Mouse (Mus musculus) ES-Bruce4 (cell line): ENCODE measurements at regions not wholly inside any gene's neighbourhood (a gene's known extent, or its start where the extent isn't known, plus 50 kb on each side); places are given as distances from the start of the nearest gene placed in this dataset.

Source experiments
- CTCF ChIP-seq: IDR thresholded peaks from one replicate; pipeline ENCODE4 v1.8.1; 2011; ENCODE audit warnings: low read depth, low read length
- EP300 ChIP-seq: IDR thresholded peaks from 2 replicates; pipeline ENCODE4 v1.6.1; 2011; ENCODE audit warnings: low read depth, low read length; ENCODE audit not compliant: insufficient read depth
- POLR2A ChIP-seq: IDR thresholded peaks from one replicate; pipeline ENCODE4 v1.8.1; 2011; ENCODE audit warnings: low read length; ENCODE audit not compliant: insufficient read depth

DNA sequence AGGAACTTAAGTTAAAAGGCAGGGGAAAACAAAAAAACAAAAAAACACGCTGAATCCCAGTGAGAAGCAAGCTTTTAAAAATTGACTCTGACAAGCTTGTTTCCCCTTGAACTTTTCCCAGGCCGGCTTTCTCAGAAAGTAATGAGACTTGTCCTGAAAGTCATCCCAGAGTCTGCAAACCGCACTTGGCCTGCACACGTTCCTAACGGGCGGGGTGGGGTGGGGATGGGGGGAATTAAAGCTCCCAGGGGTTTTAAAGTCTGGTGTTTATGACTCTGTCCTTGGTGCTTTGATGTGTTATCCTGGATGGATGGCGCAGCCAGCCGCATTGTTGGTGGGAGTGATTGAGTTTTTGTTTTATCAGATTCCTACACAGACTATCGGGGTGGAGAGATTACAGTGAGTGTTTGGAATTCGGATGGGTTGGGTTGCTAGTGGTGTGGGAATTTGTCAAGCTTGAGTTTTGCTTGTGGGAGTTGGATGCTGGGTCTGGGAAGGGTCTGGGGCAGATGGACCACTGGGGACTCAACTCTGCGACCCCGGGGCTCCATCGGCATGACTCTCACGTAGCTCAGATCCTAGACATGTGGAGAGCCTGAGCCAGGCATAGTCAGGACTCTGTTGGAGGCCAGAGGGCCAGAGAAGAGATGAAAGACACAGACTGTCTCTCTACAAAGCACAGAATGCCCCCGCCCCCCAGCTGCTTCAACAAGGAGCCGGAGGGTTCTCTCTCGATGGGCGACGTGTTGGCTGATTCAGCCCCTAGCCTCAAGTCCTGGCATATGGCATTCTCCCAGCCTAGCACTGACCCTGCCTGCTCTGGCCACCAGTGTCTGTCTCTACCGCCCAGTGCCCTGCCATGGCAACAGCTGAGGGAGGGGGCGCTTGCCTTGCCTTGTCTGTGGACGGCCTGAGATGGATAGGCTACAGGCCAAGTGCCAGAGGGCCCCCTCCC, 75.5 kb downstream of the E030025P04Rik start:
- TF ChIP-seq CTCF (no peak), POLR2A (no peak), EP300 (no peak)
